Mouse (Mus musculus): ENCODE measurements around the gene Rpl10-ps3. TPM values are rescaled to one million over a fixed set of nuclear protein-coding genes. Genes with fewer than 3 reads are reported as not detected.

Gene Rpl10-ps3
- 100 to 1,000 TPM; 254 to 551 (median 478) TPM for polyA plus RNA-seq (2017; shearing (Covaris generic))

DNA sequence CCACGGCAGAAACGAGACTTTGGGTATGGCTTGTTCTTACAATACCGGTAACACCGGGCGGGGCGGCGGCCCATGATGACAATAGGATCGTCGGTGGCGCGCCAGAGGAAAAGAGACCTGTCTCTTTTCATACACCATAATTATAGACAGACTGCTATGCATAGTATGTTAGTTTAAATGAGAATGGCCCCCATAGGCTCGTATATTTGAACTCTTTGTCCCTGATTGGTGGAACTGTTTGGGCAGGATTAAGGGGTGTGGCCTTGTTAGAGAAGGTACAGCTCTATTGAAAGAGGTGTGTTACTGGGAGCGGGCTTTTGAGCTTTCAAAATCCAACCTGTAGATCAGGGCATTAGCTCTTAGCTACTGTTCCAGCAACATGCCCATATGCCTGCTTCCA lies at the start of gene Rpl10-ps3:
Rpl10-ps3 (minus strand) TSS at position 101 of the 400 bp plus-strand sequence.
- no peak for ATAC-seq

DNA sequence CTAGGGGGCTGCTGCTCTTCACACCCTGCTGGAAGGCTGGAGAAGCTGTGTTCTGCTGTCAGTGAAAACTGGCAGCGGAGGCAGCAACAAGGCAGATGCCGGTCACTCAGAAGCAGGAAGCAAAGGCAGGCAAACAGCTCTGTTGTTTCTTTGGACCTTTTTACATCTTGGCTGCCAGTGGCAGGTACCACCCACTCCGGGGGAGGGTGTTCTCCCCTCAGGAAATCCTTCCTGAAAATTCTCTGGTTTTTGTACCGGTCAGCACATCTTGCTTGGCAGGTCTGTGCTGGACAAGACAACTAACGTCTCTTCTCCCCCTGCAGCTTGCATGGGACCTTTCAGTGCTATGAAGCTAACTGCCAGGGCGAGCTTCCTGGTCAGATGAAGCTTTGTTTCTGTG lies 30.8 kb upstream of the Rpl10-ps3 start:
- no peak for ATAC-seq

DNA sequence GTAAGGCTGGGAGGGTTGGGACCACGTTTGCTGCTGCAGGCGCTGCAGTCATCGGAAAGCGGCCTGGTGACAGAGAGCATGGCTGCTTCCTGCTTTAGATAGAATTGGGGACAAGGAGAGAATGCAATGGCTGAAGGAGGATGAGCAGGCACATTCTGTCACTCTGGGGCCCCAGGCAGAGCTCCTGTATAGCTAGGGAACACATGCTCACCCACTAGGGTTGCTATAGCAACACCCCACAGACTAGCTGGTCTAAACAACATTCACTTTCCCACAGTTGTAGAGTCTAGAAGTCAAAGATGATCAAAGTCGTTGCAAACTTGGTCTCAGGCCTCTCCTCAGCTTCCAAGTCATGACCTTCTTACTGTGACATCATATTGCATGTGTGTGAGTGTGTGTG lies 29.9 kb upstream of the Rpl10-ps3 start:
- ATAC-seq: no peak

DNA sequence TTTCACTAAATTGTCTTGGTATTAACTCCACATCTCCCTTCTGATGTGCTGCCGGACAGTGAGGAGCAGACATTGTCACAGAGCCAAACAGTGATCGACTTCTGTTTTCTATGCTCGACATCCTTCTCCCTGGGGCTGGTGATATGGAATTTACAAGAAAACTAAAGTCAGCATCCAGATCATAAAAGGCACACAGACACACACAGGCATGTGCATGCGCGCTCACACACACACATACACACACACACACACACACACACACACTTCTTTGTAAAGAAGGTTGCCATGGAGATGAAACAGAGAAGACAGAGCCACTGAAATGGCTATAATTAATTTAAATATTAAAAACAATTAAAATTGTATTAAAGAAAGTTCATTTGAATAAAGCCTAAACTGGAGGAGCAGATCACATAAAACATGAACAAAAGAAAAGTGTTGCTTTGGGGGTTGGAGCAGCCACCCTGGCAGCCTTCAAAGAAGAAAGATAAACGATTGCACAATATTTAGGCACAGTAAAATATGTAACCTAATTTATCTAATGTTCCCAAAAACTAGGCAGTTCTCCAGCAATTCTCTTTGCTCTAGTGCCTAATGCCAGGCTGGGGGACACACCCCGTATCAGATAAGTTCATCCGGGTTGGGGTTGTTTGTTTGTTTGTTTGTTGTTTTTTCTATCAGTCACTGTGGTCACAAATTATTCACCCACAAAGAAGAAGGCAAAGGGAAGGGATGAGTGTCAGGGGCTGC lies 24.0 kb upstream of the Rpl10-ps3 start:
- ATAC-seq: no peak

DNA sequence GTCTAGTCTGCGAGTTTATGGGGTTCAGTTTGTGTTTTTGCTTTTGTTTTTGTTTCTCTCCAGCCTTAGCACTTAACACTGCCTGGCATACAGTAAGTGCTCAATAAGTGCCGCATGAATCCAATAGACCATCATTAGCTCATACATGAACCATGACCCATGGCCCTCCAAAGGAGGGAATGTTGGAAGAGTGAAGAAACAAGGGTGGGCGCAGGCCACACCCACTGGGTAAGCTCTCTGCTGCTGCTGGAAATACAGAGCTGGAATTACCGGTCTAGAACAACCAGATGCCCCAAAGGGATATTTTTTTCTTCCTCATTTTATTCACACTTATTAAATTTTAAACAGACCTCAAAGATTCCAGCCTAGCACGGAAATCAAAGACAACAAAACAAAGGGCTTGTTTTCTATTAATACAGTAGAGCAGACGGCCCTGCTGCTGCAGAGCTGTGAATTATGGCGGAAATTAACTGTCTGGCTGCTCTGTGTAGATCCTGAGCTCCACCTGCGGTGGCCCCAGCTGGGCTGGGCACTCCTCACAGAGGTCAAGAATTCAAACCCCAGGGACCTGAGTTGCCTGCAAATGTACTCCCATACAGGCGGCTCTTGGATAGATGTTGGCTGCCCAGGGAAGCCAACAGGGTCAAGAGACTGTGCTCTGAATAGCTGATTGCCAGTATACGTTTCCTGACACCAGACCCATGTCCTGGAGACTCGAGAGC lies 20.5 kb upstream of the Rpl10-ps3 start:
- ATAC-seq: no peak

DNA sequence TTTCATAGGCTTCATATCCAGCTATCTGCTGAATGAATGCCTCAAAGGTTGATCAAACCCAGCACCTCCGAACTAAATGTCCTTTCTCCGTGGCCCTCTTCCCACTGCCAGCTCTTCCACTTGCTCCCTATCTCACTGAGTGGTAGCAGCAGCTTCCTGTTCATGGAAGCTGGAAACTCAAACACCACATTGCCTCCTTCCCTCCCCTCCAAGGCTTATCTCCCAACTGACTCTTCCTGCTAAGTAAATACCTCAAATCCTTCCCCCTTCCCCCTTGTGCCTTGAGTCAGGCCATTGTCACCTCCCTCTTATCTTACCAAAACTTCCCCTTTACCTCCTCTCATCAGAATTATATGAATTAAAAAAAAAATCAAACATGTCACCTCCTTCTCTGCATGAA lies 19.2 kb upstream of the Rpl10-ps3 start:
- ATAC-seq: no peak

DNA sequence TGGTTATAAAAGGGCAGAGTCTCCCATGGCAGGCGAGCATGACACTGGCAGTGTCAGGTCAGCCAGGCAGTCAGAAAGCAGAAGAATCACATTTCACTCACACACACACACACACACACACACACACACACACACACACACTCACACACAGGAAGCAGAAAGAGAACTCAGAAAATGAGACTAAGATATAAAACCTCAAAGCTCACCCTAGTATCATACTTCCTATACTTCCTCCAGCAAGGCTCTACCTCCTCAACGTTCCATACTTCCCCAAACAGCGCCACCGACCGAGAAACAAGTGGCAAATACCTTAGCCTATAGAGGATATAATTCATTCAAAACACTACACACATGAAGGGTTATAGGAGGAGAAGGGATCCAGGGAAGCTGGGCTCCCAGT lies 18.5 kb upstream of the Rpl10-ps3 start:
- no peak for ATAC-seq

DNA sequence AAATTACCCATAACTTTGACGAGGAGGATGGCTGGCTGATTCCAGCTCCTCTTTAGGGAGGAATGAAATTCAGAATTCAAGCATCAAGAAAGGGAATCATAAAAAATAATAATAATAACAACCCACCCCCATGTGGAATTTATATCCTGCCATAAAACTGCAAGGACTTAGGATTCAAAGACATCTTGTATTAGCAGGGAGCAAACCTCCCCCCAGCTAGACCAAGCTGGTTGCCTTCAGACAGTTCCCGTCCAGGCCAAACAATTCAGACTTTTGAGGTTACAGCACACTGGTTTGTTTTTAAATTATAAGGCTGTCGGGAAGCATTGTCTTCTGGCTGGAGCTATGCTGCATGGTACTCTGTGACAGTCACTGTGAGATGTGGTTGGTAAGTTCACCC lies 17.8 kb upstream of the Rpl10-ps3 start:
- no peak for ATAC-seq

DNA sequence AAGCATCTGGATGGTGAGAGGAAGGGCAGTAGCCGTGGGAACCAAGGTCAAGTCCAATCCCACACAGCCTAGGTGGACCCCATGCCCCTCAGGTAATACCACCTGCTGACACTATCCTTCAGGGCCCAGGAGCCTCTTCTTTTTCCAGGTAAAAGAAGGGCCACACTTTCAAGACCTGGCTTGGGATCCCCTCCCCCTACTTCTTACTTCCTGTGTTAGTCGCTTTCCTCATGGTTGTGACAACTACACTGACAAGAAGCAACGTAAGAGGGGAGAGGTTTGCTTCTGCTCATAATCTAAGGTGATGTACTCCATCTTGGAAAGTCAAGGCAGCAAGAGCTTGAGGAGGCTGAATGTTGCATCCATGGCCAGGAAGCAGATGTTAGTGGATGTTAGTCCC lies 15.6 kb upstream of the Rpl10-ps3 start:
- no peak for ATAC-seq

DNA sequence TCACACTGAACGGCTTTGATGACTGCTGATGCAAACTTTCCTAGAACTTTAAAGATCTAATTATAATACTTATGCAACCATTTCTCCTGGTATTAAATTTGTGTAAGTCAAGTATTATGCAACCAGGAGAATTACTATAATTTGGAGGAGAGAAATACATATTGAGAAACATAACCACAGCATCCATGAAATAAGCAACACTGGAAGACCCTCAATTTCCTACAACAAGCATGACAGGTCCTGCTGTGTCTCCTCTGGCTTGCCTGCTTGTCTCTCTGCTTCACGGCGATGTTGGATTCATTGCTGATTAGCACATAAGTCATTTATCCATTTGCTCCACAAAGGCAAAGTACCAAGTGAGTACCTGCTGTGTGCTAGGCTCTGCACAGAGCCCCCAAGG lies 12.6 kb upstream of the Rpl10-ps3 start:
- no peak for ATAC-seq

DNA sequence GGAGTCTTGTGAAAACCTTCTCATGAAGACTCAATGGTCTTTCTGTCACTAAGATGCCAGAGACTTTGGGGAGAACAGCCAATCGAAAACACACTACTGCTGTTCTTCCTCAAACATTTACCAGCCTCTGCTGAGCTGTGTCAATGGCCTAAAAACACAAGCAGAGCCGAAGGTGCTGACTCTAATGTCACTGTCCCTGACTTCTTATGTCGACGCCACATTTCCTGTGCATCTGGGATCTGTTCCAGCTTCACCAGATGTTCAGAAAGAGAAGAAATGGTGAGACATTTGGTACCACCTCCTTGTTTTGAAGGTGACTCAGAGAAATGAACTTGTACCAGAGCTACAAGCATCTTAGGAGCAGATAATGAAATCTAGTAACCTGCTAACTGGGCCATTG lies 7.0 kb upstream of the Rpl10-ps3 start:
- no peak for ATAC-seq

DNA sequence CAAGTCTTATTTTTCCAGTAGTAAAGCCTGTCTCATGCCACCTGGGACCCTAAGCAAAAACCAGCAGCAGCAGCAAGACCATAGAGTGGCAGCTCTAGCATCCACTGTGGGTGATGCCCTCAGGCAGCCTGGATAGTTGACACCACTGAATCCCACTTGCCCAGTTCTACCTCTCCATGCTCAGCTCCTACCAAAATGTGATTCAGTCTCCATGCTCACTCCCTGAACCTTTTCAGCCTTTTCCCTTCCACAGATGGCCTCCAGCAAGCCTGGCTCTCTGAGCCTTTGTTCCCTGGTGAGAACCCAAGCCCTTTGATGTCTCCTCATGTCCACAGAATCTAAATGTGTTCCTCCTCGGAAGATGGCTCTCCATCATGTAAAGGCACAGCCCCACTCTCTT lies 5.8 kb upstream of the Rpl10-ps3 start:
- ATAC-seq: no peak

DNA sequence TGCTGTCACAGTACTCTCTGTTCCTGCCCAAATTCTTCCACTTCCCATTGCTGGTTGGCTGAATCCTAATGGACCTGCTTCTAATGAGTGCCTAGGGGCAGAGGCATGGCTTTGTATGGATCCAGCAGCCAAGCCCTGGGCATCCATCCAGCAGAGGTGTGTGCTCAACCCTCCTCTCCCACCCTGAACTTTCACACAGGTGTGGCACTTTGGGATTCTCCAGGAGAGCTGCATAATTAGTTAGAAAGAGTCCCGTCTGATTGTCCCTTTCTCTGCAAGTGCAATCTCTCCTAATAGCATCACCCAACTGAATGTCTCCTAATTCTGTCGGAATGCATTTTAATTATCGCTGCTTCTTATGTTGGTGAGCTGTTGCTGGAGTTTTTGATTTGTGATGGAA lies 4.4 kb upstream of the Rpl10-ps3 start:
- no peak for ATAC-seq

DNA sequence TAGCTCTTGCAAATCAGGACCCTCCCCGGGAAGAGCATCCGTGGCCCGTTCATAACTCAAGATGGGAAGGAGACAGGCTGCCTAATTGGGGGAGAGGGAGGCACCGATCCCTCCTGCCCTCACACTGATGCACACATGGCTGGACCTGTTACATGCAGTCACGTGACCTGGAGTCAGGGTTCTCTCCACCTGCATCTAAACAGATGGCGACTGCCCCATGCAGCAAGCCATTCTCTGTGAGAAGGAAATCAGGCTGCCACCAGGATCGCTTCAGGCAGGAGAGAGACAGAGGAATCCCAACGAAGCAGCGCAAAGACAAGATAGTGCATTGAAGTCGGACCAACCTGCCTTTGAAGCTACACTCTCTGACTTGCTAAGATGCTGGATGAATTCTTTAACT lies 3.5 kb upstream of the Rpl10-ps3 start:
- ATAC-seq: no peak

DNA sequence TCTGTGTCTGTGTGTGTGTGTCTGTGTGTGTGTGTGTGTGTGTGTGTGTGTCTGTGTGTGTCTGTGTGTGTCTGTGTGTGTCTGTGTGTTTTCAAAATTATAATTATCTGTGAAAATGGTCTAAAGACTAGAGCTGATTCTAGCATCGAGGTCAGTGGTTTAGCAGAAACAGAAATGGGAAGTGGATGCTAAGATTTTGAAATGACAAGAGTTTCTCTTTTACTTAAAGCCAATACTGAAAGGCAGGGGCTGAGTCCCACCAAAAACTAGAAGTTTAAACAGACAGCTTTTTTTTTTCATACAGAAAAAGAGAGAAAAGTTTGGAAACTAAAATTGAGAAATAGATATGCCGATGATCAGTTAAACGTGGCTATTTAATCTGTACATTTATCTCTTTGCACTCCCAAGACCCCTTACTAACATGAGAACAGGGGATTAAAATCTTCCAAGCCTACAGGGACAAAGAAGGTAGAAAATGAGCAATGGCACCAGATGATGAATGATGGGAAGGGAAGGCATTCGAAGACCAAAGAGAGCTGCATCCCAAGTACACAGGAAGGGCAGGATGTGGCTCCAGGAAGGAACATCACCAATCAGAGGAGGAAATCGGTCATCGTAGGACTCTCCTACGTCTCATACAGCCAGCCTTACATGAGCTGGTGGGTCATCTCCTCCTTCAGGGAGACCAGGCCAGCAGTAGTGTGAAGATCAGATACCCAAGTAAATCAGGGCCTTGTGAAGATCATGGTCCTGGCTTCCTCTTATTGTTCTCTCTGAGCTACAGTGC lies 9.0 kb downstream of the Rpl10-ps3 start:
- ATAC-seq: no peak

DNA sequence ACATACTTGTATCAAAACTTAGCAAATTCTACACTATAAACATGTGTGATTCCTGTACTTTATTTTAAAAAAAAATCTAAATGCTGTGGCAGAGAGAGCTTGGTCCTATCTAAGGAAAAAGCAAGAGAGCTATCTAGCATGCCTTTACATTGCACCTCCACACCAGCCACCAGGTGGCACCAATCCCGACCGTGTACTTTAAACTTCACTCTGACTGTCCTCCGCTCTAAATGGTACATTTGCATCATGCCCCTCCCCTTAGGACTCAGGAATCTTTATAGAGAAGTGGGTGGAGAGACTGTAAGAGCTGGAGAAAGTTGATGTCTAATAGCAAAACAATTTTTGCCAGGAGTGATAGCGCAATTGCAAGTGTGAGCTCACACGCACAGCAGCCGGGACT lies 11.4 kb downstream of the Rpl10-ps3 start:
- ATAC-seq: peak; percentile 38

DNA sequence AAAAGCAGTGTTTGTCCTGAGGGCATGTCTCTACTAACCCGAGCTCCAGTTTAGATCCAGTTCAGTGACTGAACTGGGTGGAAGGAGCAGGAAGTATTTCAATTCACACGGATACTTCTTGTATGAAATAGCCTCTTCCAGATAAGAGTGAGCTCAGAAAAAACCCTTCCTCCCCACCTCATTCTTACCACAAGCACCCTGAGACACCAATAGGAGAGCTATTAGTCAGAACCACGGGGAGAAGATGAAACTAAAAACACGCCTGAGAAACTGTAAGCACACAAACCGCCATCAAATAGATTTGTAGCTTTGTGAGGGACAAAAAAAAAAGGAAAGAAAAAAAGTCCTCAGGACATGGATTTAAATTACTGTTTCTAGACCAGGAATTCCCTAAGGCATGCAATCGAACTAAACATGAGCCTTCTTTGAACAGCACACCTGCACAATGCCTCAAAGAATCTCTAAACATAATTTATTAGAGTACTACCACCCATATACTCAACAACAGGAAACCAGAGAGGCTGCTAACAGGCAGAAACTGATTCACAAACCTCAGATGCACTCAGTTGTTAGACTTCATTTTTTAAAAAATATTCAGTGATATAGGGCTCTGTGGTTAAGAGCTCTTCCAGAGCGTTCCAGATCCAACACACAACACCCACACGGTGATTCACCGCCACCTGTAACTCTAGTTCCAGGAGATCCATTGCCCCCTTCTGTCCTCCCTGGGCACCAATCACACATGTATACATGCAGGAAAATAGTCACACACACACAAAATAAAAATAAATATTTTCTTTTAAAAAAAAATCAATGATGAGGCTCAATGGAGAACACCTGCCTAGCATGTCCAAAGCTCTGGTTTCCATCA lies 20.2 kb downstream of the Rpl10-ps3 start:
- ATAC-seq: peak; percentile 93

DNA sequence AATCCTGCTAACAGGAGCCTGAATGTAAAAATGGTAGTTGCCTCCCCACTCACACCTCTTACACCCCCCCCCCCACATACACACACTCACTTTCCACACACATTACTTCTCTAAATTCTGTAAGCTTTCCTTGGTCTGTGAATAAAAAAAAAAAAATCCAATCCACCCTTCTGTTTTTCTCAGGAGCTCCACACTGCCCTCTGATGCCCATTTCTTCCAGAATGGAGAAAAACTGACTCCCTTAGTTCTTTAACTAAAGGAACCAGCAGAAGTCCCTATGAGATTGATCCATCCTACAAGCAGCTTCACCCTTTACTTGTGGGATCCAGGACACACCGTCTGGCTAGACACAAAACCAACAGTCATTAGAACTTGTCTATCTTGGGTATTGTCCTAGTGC lies 24.0 kb downstream of the Rpl10-ps3 start:
- ATAC-seq: no peak

DNA sequence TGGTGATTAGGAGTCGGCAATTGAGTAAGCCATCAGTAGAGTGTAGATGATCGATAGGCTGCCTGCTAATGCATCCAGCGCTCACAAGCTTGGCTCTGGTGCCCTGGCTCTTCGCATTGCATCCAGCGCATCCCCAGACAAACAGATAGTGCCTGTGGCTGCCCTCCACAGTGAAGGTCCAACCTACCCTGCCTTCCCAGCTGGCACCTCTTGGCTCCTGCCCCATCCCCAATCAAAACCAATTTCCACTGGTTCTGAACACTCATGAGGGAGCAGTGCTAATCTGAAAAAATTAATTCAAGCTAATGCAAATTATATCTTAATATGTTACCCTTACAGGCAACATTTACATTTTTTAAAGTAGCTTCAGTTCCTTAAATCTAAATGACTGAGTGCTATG lies 25.3 kb downstream of the Rpl10-ps3 start:
- no peak for ATAC-seq

DNA sequence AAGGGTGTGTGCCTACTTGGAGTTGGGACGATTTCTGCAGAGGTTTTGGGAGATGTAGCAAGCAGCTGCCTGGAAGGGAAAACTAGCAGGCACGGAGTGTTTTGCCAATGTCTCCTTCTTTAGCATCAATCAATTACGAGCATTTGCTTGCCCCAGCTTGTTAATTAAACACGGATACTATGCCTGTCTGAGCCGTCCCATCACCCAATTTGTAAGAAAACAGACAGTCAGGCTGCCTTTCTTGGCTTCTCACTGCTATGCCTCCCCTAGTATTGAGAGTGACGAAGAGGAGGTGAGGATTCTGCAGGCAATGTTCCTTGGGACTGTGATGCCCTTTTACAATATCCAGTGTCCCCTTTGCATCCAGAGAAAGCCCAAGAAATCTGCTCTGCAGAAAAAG lies 27.5 kb downstream of the Rpl10-ps3 start:
- no peak for ATAC-seq

DNA sequence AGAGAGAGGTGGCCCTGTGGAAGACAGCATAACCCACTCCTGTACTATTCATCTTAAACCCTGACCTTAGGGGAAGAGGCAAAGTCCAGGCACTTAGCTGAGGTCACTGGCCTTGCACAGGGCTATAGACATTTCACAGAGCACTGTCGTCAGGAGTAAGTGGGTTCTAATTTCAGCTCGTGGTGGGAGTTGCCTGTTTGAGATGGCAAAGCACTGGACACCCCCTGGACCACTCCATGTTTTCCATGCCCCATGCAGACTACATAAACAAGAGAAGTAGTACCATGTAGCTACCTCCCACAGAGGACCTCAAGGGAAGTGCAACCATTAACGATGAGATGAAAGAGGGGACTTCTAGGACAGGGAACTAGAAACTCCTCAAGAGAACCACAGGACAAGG lies 29.1 kb downstream of the Rpl10-ps3 start:
- no peak for ATAC-seq

DNA sequence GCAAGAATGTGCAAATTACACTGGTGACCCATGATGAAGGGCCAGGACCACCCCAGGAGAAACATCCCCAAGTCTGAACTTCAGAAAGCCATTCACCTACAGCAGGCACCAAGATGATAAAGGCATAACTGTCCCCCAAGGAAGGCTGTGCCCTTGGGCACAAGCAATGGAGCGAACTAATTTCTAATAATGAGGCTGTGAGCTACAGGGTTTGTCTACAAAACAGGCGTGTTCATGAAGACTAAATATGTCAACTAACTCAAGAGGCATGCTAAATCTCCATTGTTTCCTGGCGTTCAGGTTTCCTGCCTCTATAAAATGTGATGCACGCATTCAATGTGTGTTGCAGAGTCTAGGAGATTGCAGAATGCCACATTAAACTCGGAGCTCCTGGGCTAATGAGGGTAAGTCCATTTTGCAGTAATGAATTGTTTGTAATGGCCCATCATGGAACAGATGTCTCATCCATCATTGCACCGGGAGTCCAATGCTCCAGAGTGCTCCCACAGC lies 33.7 kb downstream of the Rpl10-ps3 start:
- no peak for ATAC-seq

Measured in inflammation-experienced regulatory T-cells, adult 6 months (primary cell).